Mouse (Mus musculus): ENCODE data around the gene Dtd1. TPM values are rescaled to one million over a fixed set of nuclear protein-coding genes. Genes with fewer than 3 reads are reported as not detected.

Dtd1 gene
- total and polyA plus RNA-seq, 3 experiments = 5.7 to 19.5 (median 14.5) TPM

- no peak for DNase-seq
These were observed 40.4 kb downstream of the Dtd1 start for GRCm38 (mm10) chr2:144640101-144640500.

GRCm38 (mm10) chr2:144641991-144642390 lies 42.3 kb downstream of the Dtd1 start:
- DNase-seq = no peak

GRCm38 (mm10) chr2:144646360-144646759 lies 46.7 kb downstream of the Dtd1 start:
- no peak for DNase-seq

DNA sequence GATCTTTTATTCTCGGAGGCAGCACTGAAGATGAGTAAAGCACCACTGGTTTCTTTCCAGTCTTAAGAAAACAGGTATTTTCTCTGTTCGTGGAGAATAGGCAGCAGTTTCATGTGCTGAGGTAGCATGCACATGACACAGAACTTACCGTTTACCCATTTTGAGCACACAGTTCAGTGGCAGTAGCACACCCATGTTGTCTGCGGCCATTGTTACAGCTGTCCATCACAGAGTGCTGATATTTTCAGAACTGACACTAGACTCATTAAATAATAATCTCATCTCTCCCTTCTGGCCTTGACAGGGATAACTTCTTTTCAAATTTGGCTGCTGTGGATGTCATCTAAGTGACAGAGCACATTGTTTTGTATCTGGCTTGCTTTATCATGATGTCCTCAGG lies 47.5 kb downstream of the Dtd1 start:
- DNase-seq = no peak

GRCm38 (mm10) chr2:144649960-144650359 lies 50.3 kb downstream of the Dtd1 start:
- no peak for DNase-seq

GRCm38 (mm10) chr2:144652841-144653240 lies 53.1 kb downstream of the Dtd1 start:
- DNase-seq = no peak

DNA sequence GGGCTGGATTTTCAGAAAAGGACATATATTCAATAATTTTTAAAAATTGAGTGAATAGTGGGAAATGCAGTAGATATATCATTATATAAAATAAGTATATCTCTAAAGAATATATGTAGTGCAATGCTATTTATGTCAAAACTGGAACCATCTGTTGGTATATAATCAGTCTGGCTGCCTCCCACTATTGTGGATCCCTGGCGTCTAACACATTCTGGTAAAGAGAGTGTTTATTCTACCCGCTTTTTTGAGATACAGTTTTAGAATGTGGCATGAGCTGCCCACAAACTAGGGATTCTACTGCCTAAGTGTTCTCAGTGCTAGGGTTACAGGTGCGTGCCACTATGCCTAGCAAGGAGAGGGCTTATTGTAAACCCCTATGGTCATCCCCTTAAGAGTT lies 55.6 kb downstream of the Dtd1 start:
- DNase-seq = no peak

- no peak for DNase-seq
These were observed 68.8 kb downstream of the Dtd1 start for GRCm38 (mm10) chr2:144668507-144668906.

- no peak for DNase-seq
These were observed 70.7 kb downstream of the Dtd1 start for GRCm38 (mm10) chr2:144670289-144670930.

- DNase-seq = peak; percentile 74
These were observed 72.7 kb downstream of the Dtd1 start for GRCm38 (mm10) chr2:144672397-144672796.

DNA sequence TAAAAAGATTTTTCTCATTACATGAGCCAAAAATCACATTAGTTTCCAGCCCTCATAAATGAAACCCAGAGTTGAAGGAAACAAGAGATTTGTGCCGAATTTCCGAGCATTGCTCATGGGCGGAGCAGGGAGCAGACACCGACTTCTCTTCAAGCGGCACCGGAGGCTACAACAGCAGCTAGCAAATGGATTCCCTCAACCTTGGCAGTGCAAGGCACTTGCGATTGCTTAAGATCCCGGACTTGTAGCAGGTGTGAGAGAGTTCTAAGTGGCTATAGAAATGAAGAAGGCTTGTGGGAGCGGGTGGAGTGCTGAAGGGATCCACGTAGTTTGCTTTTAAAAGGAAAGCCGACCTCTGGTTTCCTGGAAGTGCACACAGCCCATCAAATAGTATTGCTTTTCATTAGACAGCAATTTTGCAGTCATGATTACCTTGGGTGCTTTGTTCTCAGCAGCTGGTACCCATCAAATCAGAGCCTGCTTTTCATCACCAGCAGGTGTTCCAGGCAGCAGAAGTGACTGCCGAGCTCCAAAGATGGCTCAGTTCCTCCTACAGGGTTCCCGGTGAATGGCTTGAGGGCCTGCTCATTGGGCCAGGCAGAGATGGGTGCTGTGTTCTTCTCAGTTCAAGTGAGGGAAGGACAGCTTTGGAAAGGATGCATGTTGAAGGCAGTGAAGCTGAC lies 77.0 kb downstream of the Dtd1 start:
- no peak for DNase-seq

GRCm38 (mm10) chr2:144677229-144677571 lies 77.5 kb downstream of the Dtd1 start:
- no peak for DNase-seq

DNA sequence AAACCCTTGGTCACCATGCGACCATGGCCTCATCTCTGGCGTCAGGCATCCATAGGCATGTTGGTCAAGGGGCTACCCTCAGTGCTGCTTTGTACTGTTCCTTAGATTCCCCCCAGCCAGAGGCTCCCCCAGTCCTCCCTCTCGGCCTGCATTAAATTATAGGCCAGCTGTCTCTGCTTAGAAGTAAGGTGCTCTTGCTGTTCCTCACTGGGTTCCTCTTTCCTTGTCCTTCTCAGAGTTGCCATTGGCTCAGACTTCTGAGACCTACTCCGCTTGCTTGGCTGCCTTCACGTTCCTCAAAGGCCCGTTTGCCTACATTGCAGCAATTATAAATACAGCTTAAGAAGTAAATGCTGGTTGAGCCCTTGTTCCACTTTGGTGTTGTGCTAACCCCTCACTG lies 79.1 kb downstream of the Dtd1 start:
- DNase-seq = no peak

GRCm38 (mm10) chr2:144679394-144679793 lies 79.7 kb downstream of the Dtd1 start:
- DNase-seq = no peak

DNA sequence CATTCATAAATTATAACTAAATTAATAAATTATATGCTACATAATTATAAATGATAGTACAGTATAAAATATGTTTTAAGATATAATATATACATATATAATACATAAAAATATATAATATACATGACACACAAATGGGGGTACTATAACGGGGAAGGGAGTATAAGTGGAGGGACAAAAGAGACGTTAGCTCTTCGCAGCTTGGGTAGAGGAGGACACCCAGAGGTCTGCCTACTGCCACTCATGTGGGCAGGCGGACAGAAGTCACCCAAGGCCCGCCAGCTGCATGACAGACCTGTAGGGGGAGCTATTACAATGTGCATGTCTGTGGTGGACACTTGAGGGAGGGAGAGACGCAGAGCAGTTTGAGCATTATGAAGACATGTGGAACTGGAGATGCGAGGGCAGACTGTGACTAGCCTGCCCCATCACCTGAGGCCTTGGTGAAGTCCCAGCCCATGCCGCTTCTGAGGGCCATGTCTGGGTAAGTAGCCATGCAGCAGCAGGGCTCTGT lies 92.6 kb downstream of the Dtd1 start:
- DNase-seq = no peak

GRCm38 (mm10) chr2:144692777-144693176 lies 93.1 kb downstream of the Dtd1 start:
- DNase-seq = no peak

DNA sequence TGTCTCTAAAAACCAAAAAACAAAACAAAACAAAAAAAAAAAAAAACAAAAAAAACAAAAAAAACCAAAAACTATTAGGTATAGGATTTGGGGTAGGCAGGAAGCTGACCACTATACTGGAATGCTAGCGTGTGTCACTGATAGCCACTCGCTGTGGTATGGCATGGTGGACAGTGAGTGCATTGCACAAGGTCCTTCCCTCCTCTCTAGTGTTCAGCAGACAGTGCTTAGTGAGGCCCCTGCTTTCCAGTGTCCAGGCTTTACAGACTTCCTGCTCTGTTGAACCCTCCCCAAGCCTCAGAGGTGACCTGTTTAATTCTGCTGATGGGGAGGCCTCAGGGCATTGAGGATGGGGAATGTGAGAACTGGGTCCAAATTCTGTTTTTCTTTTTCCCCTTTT lies 95.2 kb downstream of the Dtd1 start:
- DNase-seq = no peak

DNA sequence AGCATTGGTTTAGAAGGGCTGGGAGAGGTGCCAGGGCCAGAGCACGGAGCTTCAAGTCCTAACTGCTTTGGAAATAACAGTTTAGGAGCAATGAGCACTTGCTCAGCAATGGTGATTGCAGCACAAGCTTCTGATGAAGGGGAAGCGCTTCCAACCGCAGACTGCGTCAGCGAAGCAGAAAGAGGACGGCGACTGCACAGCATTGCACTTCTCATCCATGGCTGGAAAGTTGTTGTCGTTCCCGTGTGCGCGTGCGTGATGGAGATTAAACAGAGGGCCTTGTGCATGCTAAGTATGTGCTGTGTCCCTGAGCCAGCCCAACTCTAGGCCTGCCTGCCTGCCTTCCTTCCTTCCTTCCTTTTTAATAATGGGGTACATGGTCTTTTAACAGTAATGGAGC lies 98.3 kb downstream of the Dtd1 start:
- DNase-seq = no peak

DNA sequence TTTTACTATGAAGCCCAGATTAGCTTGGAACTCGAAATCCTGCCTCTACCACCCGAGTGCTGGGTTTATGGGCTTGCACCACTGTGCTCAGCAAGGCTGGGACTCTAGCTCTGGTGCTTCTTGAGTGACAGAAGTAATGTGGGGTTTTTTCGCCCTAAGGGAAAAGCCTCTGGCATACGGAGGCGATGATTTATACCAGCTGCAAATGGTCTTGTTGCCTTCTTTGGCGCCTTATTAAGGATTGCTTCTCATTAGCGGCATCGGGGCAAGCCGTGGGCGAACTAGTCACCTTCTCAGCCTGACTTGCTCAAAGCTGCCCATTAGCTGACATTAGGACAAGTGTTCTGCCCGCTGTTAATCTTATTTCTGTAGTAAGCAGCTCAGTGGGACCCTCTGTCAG lies 100.9 kb downstream of the Dtd1 start:
- DNase-seq = no peak

- DNase-seq = no peak
These were observed 101.9 kb downstream of the Dtd1 start for GRCm38 (mm10) chr2:144701415-144702149.

GRCm38 (mm10) chr2:144709285-144709684 lies 109.6 kb downstream of the Dtd1 start:
- no peak for DNase-seq

GRCm38 (mm10) chr2:144709704-144710103 lies 110.0 kb downstream of the Dtd1 start:
- no peak for DNase-seq

DNA sequence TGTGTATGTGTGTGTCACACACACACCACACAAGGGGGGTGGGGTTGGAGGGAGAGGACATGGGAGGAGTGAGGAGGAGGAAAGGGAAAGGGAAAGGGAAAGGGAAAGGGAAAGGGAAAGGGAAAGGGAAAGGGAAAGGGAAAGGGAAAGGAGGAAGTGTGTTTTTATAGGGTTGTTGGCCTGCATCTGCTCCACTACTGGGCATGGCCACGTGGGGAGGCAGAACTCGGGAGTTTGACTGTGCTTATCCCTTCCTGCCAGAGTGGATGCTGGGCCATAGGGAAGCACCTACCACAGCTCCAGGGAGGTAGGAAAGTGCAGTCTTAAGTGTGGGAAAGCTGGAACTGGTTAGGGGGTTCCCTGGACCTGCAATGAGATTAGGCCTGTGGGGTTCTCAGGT lies 114.9 kb downstream of the Dtd1 start:
- DNase-seq = no peak

Measured in adrenal gland, adult 2 months (tissue).